Mouse (Mus musculus) ES-E14 (cell line): ENCODE measurements around the gene Fam184a. TPM values are rescaled to one million over a fixed set of nuclear protein-coding genes. Genes with fewer than 3 reads are reported as not detected.
A peak's percentile ranks its signal among the peaks of the same experiment; 100 is the strongest.

Experiments used
- DNase-seq: peaks from one replicate; pipeline ENCODE4 v3.0.0-alpha.2; 2013; ENCODE audit warnings: low read depth, low spot score
- H3K27ac ChIP-seq: 2 replicates; pipeline ENCODE4 v1.5.1; 2012; ENCODE audit warnings: low read depth, mild to moderate bottlenecking, low read length, moderate library complexity, mixed read lengths; ENCODE audit not compliant: poor library complexity, insufficient read depth, severe bottlenecking
- H3K36me3 ChIP-seq: 2 replicates; pipeline ENCODE4 v1.6.1; 2012; ENCODE audit warnings: mild to moderate bottlenecking, low read length, moderate library complexity, mixed read lengths; ENCODE audit not compliant: control insufficient read depth, poor library complexity, insufficient read depth, severe bottlenecking
- H3K4me1 ChIP-seq, 2 experiments: fragments of 150-350 bp in 1 of 2; sonication (generic) in 1 of 2; 2 replicates each; pipeline ENCODE4 v1.6.1; 2012; ENCODE audit warnings: low read length in 2 of 2, mild to moderate bottlenecking in 1 of 2, mixed read lengths in 1 of 2; ENCODE audit not compliant: control insufficient read depth in 2 of 2, insufficient read depth in 2 of 2, poor library complexity in 1 of 2
- H3K4me3 ChIP-seq, 2 experiments: fragments of 150-350 bp in 1 of 2; sonication (generic) in 1 of 2; 2 replicates each; pipeline ENCODE4 v1.5.1; 2012; ENCODE audit warnings: low read length in 2 of 2, low read depth in 1 of 2, mild to moderate bottlenecking in 1 of 2, mixed read lengths in 1 of 2; ENCODE audit not compliant: insufficient read depth in 1 of 2, poor library complexity in 1 of 2, severe bottlenecking in 1 of 2
- H3K9ac ChIP-seq: 2 replicates; pipeline ENCODE4 v1.6.1; 2012; ENCODE audit warnings: low read depth, mild to moderate bottlenecking, low read length, mixed read lengths; ENCODE audit not compliant: poor library complexity, insufficient read depth, severe bottlenecking
- H3K9me3 ChIP-seq: fragments of 150-350 bp; sonication (generic); 2 replicates; pipeline ENCODE4 v1.6.1; 2012; ENCODE audit warnings: low read depth, mild to moderate bottlenecking, low read length; ENCODE audit not compliant: control insufficient read depth, insufficient read depth
- CHD2 ChIP-seq: IDR thresholded peaks from 2 replicates; pipeline ENCODE4 v1.6.1; 2014; ENCODE audit warnings: mild to moderate bottlenecking, low read depth, low read length, inconsistent platforms
- HCFC1 ChIP-seq: IDR thresholded peaks from 2 replicates; pipeline ENCODE4 v1.6.1; 2012; ENCODE audit warnings: low read length, inconsistent platforms, borderline replicate concordance; ENCODE audit not compliant: insufficient read depth
- MAFK ChIP-seq: IDR thresholded peaks from 2 replicates; pipeline ENCODE4 v1.6.1; 2014; ENCODE audit warnings: mild to moderate bottlenecking, low read depth, low read length, inconsistent platforms; ENCODE audit not compliant: insufficient read depth
- ZC3H11A ChIP-seq: IDR thresholded peaks from 2 replicates; pipeline ENCODE4 v1.6.1; 2012; ENCODE audit warnings: low read depth, mild to moderate bottlenecking, inconsistent platforms, low read length, borderline replicate concordance
- ZNF384 ChIP-seq: IDR thresholded peaks from 2 replicates; pipeline ENCODE4 v1.6.1; 2012; ENCODE audit warnings: low read depth, low read length, inconsistent platforms
- in situ Hi-C, 2 experiments: fragments of 600-800 bp; cut with MboI; formaldehyde crosslinking; loops; one replicate each; pipeline ENCODE4 v1.15.1; 2025; ENCODE audit warnings: low sequenced_read_pairs in 2 of 2, inconsistent platforms in 1 of 2; ENCODE audit not compliant: unreplicated experiment in 2 of 2
- total RNA-seq: library from RNA; depleted of rRNA; stranded (reverse); fragments of 300-350 nt; gene quantifications from 2 replicates; pipeline ENCODE4 v1.2.3, GENCODE M21; 2012

Gene Fam184a
- total RNA-seq, 1 experiment, result 2.4 TPM

DNA sequence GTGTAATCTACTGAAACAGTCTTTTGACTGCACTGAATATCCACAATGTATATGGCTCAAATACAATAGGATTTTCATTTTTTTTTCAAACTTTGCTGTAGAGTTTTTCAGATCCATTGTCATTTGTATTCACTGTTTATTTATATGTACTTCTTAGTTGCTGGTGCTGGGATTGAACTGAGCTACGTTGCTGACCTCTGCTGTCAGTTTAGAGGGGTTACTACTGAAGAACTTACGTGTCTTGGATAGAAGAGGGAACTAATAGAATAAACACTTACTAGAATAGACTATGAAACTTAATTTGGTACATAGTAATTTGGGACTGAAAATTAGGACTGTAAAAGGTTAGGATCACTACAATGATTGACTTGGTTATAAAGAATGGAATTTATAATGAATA, 145.6 kb downstream of the Fam184a start:
- H3K36me3 ChIP-seq, result peaks cover 14% of the 10 kb centered on the region
- peaks cover 0 to 2% of the 10 kb centered on the region in 2 experiments; a peak in 1 of 4 replicates for H3K4me1 ChIP-seq
- in situ Hi-C loops, result no loop called here
- no peak overlapping the region for H3K9ac ChIP-seq
- no peak overlapping the region for H3K27ac ChIP-seq
- no peak for DNase-seq
- H3K9me3 ChIP-seq, result no peaks in the 10 kb centered on the region
- no peak overlapping the region for H3K4me3 ChIP-seq
- TF ChIP-seq CHD2, result no peak
- TF ChIP-seq HCFC1, result no peak
- TF ChIP-seq ZNF384, result no peak
- TF ChIP-seq MAFK, result no peak
- no peak for TF ChIP-seq ZC3H11A

DNA sequence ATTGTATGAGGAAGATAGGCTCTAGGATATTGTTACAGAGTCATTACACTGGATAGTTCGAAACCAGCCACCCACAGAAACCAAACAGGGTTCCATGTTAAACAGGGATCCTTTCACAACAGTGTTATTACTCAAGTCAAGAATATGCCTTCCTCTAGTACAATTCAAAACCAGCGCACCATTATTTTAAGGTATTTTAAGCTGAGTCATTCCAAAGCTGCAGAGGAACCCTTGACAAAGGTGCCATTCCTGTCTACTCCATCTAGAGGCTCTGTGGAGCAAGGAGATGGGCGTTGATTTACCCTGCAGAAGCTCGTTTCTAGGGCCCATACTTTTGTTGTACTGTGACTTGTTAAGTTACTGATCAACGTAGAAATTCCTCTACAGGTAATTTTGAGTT, 152.1 kb downstream of the Fam184a start:
- H3K27ac ChIP-seq, result no peak overlapping the region
- DNase-seq, result peak; percentile 30
- peak overlapping the region; percentile 64 to 91 for H3K4me3 ChIP-seq
- H3K9ac ChIP-seq, result no peak overlapping the region; the same call in 1 of the 2 replicates
- no peaks in the 10 kb centered on the region for H3K9me3 ChIP-seq
- in situ Hi-C loops, result no loop called here
- H3K36me3 ChIP-seq, result peaks cover 5% of the 10 kb centered on the region; the same call in 1 of the 2 replicates
- peaks cover 2% of the 10 kb centered on the region in 2 experiments; a peak in 1 of 4 replicates for H3K4me1 ChIP-seq
- TF ChIP-seq CHD2 (no peak), MAFK (peak; percentile 93)

DNA sequence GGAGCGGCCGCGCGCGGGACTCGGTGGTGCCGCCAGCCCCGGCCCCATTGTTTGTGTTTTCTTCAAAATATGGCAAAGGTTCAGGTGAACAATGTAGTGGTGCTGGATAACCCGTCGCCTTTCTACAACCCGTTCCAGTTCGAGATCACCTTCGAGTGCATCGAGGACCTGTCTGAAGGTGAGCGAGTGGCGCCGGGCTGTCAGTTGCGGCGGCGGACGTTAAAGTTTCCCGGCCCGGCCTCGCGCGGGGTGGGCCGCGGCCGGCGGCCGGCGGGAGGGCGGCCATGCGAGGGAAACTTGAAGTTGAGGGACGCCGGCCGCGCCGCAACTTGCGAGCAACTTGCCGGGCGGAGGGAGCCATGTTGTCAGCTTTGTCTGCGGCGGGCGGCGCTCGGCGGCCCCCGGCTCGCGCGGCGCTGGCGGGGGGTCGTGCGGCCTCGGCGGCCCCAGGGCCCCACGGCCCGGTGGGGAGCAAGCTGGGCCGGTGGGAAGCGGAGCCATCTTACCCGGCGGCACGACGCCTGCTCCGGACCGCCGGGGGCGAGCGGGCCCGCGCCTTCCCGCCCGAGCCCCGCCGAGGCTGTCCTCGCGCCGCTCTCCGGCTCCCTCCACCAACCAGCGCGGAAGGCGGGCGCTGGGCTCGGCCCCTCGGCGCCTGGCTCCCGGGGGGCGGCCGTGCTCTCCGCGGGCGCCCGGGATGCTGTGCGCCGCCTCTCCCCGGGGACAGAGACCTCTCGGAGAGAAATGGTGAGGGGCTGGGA, 153.6 kb downstream of the Fam184a start:
- Histone ChIP-seq H3K4me1 (peaks cover 2% of the 10 kb centered on the region in 2 experiments; a peak in 1 of 4 replicates), H3K27ac (peak overlapping the region; percentile 82), H3K9ac (peak overlapping the region; percentile 90), H3K9me3 (no peaks in the 10 kb centered on the region), H3K36me3 (0 out of 2 replicates have a peak, but pooled peaks cover 3% of the 10 kb centered on the region), H3K4me3 (peak overlapping the region; percentile 90 to 91)
- no peak for TF ChIP-seq ZC3H11A
- no peak for TF ChIP-seq ZNF384
- TF ChIP-seq MAFK, result no peak
- TF ChIP-seq CHD2, result no peak
- TF ChIP-seq HCFC1, result no peak
- in situ Hi-C loops, result no loop called here
- DNase-seq, result no peak

DNA sequence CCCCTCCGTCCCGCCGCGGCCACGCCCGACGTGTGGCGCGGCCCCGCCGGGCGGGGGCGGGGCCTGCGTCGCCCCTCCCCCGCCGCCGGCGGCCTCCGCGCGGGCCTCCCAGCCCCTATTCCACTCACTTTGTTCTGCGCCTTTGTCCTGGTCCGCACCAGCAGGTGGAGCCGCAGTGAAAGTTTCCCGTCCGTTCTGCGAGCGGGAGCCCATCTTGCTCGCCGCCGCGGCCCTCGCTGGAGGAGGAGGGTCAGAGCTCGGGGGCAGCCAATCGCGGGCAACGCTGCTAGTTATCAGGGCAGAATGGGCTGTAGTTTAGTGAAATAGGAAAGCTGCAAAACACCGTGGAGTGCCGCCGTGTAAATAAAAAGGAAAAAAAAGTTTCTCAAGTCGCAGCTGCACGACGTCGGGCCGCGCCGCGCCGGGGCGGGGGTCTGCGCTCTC, 154.2 kb downstream of the Fam184a start, which contains the start of gene Asf1a:
Asf1a (plus strand) TSS at position 81 of the 444 bp plus-strand sequence.
- no peaks in the 10 kb centered on the region for H3K9me3 ChIP-seq
- H3K27ac ChIP-seq, result peak within 1 kb of the TSS; percentile 82
- peak within 1 kb of the TSS; percentile 90 for H3K9ac ChIP-seq
- in situ Hi-C loops, result no loop called here
- no peak for TF ChIP-seq MAFK
- TF ChIP-seq ZC3H11A, result no peak
- TF ChIP-seq HCFC1, result 0 out of 2 replicates have a peak, but pooled peaks have one; percentile 35
- TF ChIP-seq CHD2, result no peak
- 0 out of 2 replicates have a peak, but pooled peaks have one; percentile 33 for TF ChIP-seq ZNF384
- peaks cover 2% of the 10 kb centered on the region in 2 experiments; a peak in 1 of 4 replicates for H3K4me1 ChIP-seq
- DNase-seq, result peak; percentile 78
- H3K4me3 ChIP-seq, result peak within 1 kb of the TSS; percentile 90 to 91
- H3K36me3 ChIP-seq, result 0 out of 2 replicates have a peak, but pooled peaks cover 3% of the 10 kb centered on the region
